Mouse (Mus musculus) lung, embryonic 14.5 days (tissue): ENCODE measurements around the gene Poll. TPM values are rescaled to one million over a fixed set of nuclear protein-coding genes. Genes with fewer than 3 reads are reported as not detected.

Source experiments
- ATAC-seq: fragments of 200-750 bp; cut with Nextera tagmentation; 2 replicates; pipeline ENCODE4 v1.8.0; 2017; ENCODE audit warnings: mild to moderate bottlenecking, moderate TSS enrichment, moderate library complexity; ENCODE audit not compliant: insufficient read depth
- DNase-seq: peaks from one replicate; pipeline ENCODE4 v3.0.0-alpha.2; 2015
- H3K27ac ChIP-seq: fragments of 300-500 bp; sonication (generic); 2 replicates; pipeline ENCODE4 v1.5.1; 2014; ENCODE audit warnings: low read depth, mild to moderate bottlenecking, moderate library complexity
- H3K27me3 ChIP-seq: fragments of 300-500 bp; sonication (generic); 2 replicates; pipeline ENCODE4 v1.6.1; 2014; ENCODE audit warnings: low read length, control low read depth; ENCODE audit not compliant: insufficient read depth
- H3K36me3 ChIP-seq: fragments of 300-500 bp; sonication (generic); 2 replicates; pipeline ENCODE4 v1.6.1; 2014; ENCODE audit warnings: control low read depth; ENCODE audit not compliant: insufficient read depth
- H3K4me1 ChIP-seq: fragments of 300-500 bp; sonication (generic); 2 replicates; pipeline ENCODE4 v1.6.1; 2014; ENCODE audit warnings: antibody characterized with exemption, control low read depth; ENCODE audit not compliant: insufficient read depth
- H3K4me2 ChIP-seq: fragments of 300-500 bp; sonication (generic); 2 replicates; pipeline ENCODE4 v1.6.1; 2014; ENCODE audit warnings: mild to moderate bottlenecking
- H3K4me3 ChIP-seq: fragments of 300-500 bp; sonication (generic); 2 replicates; pipeline ENCODE4 v1.5.1; 2014; ENCODE audit warnings: low read depth, low read length
- H3K9ac ChIP-seq: fragments of 300-500 bp; sonication (generic); 2 replicates; pipeline ENCODE4 v1.6.1; 2014
- H3K9me3 ChIP-seq: fragments of 300-500 bp; sonication (generic); 2 replicates; pipeline ENCODE4 v1.6.1; 2016; ENCODE audit warnings: low read depth, low read length, control low read depth
- CTCF ChIP-seq: IDR thresholded peaks from 2 replicates; pipeline ENCODE4 v1.5.1; 2016; ENCODE audit warnings: antibody characterized with exemption, low read depth
- WGBS: fragments of 180-500 bp; shearing (Covaris S2); extraction: QIAGEN DNeasy Blood & Tissue Kit; methylation state at CpG from one replicate; pipeline ENCODE4 v1.1.7; 2014; 5-methylcytosine and 5-hydroxymethylcytosine counted together
- polyA plus RNA-seq: library from polyadenylated mRNA; unstranded; fragments of >200 nt; fragmentation: Nextera tagmentation; extraction: Ambion mirVana; gene quantifications from 2 replicates; pipeline ENCODE4 v1.2.1, GENCODE M21; 2014

Poll gene
- polyA plus RNA-seq, 1 experiment from 2014 or later: 18.3 TPM

DNA sequence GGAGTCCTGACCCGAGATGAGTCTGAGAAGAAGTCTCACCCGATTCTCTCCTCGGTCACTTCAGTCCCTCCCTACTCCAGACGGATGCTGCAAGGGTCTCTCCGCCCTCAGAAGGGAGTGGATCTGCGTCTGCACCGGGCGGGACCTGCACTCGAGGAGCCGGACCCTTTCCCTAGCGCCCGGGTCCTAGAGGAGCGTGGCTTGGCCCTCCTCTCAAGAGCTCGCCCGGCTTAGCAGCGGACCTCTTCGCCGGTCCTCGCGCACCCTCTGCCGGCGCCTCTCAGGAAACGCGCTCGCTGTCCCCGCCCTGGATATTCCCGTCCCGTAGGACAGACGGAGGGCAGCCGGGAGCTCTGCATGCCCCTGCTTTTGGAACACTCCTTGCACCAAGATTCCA lies 15.4 kb downstream of the Poll start:
- H3K27me3 ChIP-seq: peaks cover 49% of the 10 kb centered on the region
- no peak overlapping the region; the same call in 1 of the 2 replicates for H3K9ac ChIP-seq
- peaks cover 2% of the 10 kb centered on the region; the same call in 1 of the 2 replicates for H3K4me1 ChIP-seq
- peak; percentile 94 for TF ChIP-seq CTCF
- DNase-seq (peak; percentile 93), ATAC-seq (peak; percentile 76)
- under 1% methylated on average over 30 of the region's 30 CpGs for WGBS
- no peaks in the 10 kb centered on the region for H3K36me3 ChIP-seq
- no peaks in the 10 kb centered on the region for H3K9me3 ChIP-seq
- H3K27ac ChIP-seq: no peak overlapping the region
- H3K4me2 ChIP-seq: peak overlapping the region; percentile 73
- peak overlapping the region; percentile 31 for H3K4me3 ChIP-seq

DNA sequence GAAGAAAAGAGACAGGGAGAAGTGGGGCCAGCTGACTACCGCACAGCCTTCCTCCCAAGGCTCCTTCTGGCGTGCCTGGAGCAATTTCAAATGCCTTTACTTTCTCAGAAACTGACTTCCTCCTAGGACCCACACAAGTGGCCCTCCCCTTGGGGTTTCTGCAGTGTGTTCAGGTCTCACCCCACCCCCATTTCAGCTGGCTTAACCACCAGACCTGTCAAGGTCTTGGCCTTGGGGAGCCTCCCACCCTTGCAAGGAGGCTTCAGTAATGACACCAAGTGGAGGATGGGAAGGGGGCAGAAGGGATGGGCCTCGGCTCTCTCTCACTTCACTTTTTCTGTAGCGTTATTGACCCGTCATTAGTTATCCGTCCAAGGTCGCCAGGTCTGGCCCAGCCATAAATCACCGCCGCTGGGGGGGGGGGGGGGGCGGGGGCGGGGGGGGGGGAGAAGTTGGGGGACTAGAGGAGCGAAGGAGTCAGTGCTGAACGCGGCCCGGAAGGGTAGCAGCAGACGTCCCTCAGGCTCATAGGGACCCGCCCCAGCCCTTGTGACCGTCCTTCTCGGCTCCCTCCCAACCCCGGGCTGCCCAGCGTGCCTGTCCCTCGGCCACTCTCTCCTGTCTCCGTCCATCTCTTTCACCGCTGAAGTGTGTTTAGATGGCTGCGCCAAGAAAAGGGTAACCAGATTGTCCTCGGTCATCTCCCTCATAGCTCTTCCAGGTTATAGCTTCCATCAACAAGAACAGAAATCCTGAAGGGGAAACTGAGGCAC lies 16.0 kb downstream of the Poll start:
- under 1% methylated on average over 20 of the region's 26 CpGs for WGBS
- ATAC-seq (peak; percentile 39; the same call in 1 of the 2 replicates), DNase-seq (peak; percentile 27)
- Histone ChIP-seq H3K27ac (no peak overlapping the region), H3K4me3 (peak overlapping the region; percentile 31), H3K4me1 (peaks cover 2% of the 10 kb centered on the region; the same call in 1 of the 2 replicates), H3K36me3 (no peaks in the 10 kb centered on the region), H3K27me3 (peaks cover 52% of the 10 kb centered on the region), H3K4me2 (peak overlapping the region; percentile 73), H3K9ac (no peak overlapping the region; the same call in 1 of the 2 replicates), H3K9me3 (no peaks in the 10 kb centered on the region)
- no peak for TF ChIP-seq CTCF

DNA sequence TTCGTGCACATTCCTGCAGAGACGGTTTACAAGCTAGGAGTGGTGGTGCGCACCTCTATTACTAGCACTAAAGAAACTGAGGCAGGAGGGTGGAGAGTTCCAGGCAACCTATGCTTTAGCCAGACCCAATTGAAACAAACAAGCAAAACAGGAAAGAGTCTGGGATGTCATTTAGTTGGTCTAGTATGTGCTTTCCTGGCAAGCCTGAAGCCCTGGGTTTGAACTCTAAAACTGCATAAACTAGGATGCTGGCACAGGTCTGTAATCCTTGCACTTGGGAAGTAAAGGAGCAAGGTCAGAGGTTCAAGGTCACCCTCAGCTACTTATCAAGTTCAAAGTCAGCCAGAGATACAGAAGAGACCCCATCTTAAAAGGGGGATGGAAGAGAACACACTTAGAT lies 18.3 kb downstream of the Poll start:
- Histone ChIP-seq H3K4me2 (peak overlapping the region; percentile 75), H3K4me3 (peak overlapping the region; percentile 41), H3K4me1 (peaks cover 2% of the 10 kb centered on the region; the same call in 1 of the 2 replicates), H3K27me3 (peaks cover 52% of the 10 kb centered on the region), H3K27ac (no peak overlapping the region), H3K9ac (no peak overlapping the region), H3K36me3 (no peaks in the 10 kb centered on the region), H3K9me3 (no peaks in the 10 kb centered on the region)
- TF ChIP-seq CTCF: no peak
- DNase-seq: no peak
- 21% methylated on average over 3 of the region's 3 CpGs for WGBS
- no peak for ATAC-seq

DNA sequence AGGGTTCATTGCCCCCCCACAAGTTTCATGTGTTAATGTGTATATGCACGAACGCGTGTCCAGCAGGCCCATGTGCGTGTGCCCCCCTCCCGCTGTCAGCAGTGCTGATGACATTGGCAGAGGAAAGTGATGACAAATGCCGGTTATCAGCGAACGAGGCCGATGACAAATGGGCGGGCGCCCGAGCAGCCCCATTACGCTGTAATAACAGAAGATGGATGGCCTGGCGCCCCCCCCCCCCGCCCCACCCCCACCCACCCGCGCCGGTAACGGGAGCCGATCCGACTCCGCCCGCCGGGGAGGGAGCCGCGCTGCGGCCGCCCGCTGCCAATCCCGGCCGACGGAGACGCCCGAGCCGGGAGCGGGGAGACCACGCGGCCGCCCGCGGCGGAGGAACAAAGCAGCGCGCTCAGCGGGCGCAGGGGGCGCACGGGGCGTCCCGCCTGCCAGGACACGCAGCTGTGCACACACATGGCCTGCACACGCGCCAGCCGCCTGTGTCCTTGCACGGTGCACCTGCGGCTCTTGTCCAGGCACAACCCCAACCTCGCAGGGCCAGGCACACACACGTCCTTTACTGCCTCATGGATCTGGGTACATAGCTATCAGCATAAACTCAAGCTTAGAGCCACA lies 18.8 kb downstream of the Poll start:
- Histone ChIP-seq H3K4me3 (peak overlapping the region; percentile 41), H3K27me3 (peaks cover 52% of the 10 kb centered on the region), H3K4me1 (peaks cover 2% of the 10 kb centered on the region; the same call in 1 of the 2 replicates), H3K9ac (peak overlapping the region; percentile 40), H3K36me3 (no peaks in the 10 kb centered on the region), H3K4me2 (peak overlapping the region; percentile 75), H3K27ac (no peak overlapping the region), H3K9me3 (no peaks in the 10 kb centered on the region)
- under 1% methylated on average over 56 of the region's 58 CpGs for WGBS
- DNase-seq: peak; percentile 77
- ATAC-seq: peak; percentile 42; the same call in 1 of the 2 replicates
- 0 out of 2 replicates have a peak, but pooled peaks have one; percentile 20 for TF ChIP-seq CTCF

DNA sequence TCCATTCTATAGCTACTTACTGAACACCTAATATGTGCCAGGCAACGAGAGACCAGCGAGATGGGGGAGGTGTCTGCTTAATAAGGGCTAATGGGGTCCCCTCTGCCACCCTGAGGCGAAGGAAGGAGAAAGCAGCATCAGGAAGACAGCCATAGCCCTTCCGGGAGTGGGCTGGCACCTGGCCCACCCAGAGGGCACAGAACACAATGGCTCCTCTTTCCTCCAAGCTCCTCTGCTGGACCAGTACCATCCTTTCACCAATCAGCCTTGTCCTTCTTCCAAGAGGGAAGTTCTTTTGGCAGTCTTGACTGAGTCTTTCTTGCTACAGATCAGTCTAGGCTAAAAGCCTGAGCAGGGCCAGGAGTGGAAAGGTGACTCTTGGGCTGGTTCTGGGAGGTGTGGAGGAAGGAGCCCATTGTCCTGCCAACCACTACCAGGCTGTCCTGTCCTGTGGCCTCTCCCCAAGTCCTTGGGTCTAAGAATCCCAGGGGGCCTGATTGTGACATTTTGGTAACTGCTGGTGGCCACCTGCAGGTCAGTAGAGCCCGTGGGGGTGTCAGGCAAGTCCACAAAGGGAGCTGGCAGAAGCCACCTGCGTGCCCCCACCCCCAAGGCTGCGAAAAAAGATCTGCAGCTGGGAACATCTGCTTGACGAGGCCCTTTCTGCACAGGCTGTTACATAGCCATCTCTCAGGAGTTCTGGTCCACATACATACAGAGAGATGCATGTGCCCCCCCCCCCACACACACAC lies 19.5 kb downstream of the Poll start:
- no peak for ATAC-seq
- no peak for TF ChIP-seq CTCF
- H3K9me3 ChIP-seq: no peaks in the 10 kb centered on the region
- H3K36me3 ChIP-seq: no peaks in the 10 kb centered on the region
- DNase-seq: no peak
- H3K4me1 ChIP-seq: peaks cover 2% of the 10 kb centered on the region; the same call in 1 of the 2 replicates
- no peak overlapping the region for H3K27ac ChIP-seq
- H3K4me3 ChIP-seq: peak overlapping the region; percentile 41
- 33% methylated on average over 8 of the region's 8 CpGs for WGBS
- peak overlapping the region; percentile 75 for H3K4me2 ChIP-seq
- no peak overlapping the region; the same call in 1 of the 2 replicates for H3K9ac ChIP-seq
- peaks cover 47% of the 10 kb centered on the region for H3K27me3 ChIP-seq

DNA sequence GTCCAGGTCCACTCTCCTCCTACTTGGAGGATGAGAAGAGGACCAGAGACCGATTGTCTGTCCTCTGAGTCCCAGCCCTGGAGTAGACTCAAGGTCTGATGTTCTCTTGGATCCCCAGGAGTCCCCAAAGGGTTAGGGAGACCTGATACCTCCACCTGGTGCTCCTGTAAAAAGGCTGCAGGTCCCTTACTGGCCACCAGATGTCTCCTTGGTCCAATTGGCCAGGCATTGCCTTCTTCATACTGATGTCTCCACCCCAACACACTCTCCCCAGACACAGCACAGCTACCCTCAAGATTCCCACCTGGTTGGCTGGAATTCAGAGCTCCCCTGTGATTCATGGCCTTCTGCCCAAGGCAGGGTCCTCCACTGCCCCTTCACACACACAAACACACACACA lies 22.8 kb downstream of the Poll start:
- 36% methylated on average over 1 of the region's 1 CpGs for WGBS
- DNase-seq (peak; percentile 70), ATAC-seq (no peak)
- peaks cover 26% of the 10 kb centered on the region for H3K27me3 ChIP-seq
- peaks cover 2% of the 10 kb centered on the region; the same call in 1 of the 2 replicates for H3K4me1 ChIP-seq
- H3K9ac ChIP-seq: no peak overlapping the region
- H3K36me3 ChIP-seq: no peaks in the 10 kb centered on the region
- H3K4me2 ChIP-seq: no peak overlapping the region
- H3K4me3 ChIP-seq: no peak overlapping the region
- H3K27ac ChIP-seq: no peak overlapping the region
- no peaks in the 10 kb centered on the region for H3K9me3 ChIP-seq
- TF ChIP-seq CTCF: peak; percentile 78
